Mouse (Mus musculus) stomach, postnatal 0 days (tissue): ENCODE measurements around the gene Ppp1r16b.

ENCODE experiments used
- CTCF ChIP-seq: IDR thresholded peaks from 2 replicates; pipeline ENCODE4 v1.5.1; 2016; ENCODE audit warnings: antibody characterized with exemption, low read depth, mild to moderate bottlenecking, moderate library complexity
- EP300 ChIP-seq: optimal IDR thresholded peaks from 2 replicates; pipeline ENCODE3; 2016; ENCODE audit warnings: antibody characterized with exemption

- TF ChIP-seq EP300 (no peak), CTCF (no peak)
These were observed 23.9 kb downstream of the Ppp1r16b start for GRCm38 (mm10) chr2:158689060-158689459.
